Mouse (Mus musculus) lung, postnatal 14 days (tissue): ENCODE measurements around the gene Atp9a.
A peak's percentile ranks its signal among the peaks of the same experiment; 100 is the strongest.
"Not testable (repeated sequence)": the region's sequence is repeated elsewhere in the genome, so short reads cannot be mapped to it uniquely, and the experiment has no call there.

Experiments
- DNase-seq: peaks from one replicate; pipeline ENCODE4 v3.0.0; 2021

The Atp9a gene

DNA sequence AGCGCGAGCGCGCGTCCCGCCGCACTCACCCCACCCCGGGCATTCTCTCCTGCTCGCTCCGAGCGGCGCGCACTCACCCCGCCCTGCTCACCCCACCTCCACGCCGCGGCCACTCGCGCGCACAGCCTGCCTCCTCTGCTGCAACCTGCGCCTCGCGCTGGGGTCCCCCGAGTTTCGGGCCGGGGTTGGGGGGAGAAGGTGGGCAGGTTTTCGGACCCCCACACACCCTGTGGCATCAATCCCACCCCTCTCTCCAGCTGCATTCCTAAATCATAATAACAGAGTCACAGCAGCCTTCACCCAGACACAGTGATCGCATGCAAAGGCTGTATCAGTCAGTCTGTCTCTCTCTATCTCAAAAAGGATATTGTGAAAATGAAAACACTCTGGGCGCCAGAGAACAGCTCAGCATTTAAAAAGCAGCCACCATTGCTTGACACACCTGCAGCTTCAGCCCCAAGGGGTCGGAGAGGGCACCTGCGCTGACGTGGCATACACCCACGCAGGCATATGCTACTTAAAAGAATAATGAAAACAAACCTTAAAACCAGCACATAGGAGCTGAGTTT, at the start of gene Atp9a:
TSS of gene Atp9a (minus strand) at position 351 of the 569 bp plus-strand sequence.
- DNase-seq: peak; percentile 59

DNA sequence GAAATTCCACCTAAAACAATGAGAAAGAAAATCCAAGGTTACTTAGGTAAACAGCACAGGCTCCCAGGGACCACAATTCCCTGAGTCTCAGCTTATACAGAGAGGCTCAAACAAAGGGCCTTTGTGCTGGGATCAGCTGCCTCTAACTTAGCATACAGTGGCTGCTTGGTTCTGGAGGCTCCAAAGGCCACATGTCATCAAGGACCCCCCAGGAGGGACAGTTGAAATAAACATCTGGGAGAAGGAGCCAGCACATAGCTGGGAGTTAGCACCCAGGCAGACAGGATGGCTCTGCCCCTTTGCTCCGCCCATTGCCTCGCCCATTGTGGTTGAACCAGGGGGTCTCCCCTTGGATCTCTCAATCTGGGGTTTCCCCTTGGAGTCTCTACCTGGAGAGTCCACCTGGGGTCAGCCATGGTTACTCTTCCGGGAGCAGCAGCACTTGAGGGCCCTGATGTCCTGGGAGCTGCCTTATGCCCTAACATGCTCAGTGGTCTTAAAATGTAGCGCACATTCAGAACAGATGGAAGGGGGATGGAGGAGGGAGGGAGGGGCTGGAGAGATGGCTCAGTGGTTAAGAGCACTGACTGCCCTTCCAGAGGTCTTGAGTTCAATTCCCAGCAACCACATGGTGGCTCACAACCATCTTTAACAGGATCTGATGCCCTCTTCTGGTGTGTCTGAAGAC, 49.0 kb upstream of the Atp9a start:
- no peak for DNase-seq

DNA sequence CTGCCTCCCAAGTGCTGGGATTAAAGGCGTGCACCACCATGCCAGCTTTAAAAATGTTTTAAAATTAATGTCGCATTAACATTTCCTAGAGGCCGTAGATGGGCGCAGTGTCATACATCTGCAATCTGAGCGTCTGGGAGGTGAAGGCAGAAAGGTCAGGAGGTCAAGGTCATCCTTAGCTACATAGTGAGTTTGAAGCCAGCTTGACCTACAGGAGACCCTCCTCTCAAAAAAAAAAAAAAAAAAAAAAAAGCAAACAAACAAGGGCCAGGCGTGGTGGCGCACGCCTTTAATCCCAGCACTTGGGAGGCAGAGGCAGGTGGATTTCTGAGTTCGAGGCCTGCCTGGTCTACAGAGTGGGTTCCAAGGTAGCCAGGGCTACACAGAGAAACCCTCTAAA, 44.0 kb upstream of the Atp9a start:
- no peak for DNase-seq

DNA sequence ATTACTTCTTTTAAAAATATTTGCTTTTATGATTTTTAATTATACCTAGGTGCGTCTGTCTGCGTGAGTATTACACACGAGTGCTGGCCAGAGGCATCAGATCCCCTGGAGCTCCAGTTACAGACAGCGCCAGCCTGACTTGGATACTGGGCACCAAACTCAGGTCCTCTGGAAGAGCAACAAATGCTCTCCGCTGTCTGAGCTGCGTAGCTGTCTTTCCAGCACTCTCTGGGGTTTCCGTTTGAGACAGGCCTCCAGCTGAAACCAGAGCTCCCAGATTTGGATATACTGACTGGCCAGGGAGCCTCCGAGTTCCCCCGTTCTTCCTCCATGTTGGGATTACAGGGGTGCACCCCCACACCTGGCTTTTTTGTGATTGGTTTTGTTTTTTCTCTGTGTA, 38.4 kb upstream of the Atp9a start:
- no peak for DNase-seq

DNA sequence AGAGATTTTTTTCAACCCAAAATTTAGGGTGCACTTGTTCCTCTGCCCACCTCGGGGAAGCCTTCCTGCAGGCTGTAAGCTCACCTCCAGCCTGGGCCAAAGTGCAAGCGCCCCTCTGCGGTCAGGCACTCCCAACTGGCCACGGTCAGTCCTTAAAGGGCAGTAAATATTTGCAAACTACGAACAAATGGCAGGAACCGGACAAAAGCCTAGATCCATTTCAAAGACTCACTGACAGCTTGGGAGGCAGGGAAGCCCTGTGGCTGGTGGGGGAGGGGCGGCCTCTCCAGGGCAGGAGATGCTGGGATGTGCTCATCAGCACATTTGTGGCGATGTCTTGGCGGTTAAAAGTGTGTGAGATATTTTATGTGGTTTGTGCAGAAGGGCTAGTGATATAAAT, 37.8 kb upstream of the Atp9a start:
- DNase-seq: no peak

DNA sequence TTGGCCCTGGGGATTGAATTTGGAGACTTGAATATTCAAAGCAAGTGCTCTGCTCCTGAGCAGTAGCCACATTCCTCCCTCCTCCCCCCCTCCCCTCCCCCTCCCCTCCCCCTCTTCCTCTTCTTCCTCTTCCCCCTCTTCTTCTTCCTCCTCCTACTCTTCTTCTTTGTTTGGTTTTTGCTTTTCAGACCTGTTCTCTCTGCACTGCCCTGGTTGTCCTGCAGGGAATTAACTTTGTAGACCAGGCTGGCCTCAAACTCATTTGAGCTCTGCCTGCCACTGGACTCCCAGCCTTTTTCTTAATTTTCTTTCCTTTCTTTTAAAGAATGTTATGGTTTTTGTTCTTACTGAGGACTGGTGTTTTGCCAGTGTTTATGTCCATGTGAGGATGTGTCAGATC, 35.3 kb upstream of the Atp9a start:
- DNase-seq: no peak

DNA sequence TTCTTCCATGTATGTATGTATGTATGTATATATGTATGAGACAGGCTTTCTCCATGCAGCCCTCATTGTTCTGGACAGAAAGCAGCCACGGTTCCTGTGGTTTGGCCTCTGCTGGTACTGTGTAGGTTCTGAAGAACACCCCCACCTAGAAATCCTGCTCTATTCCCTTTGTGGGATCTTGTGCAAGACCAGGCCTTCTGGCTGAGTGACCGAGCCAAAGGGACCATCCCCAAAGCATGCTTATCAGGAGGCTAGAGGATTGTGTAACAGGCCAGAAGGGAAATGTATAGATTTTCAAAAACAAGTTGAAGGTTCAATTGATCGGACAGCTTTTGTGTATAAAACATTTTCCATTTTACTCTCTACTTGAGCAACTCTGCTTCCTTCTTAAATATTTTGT, 34.0 kb upstream of the Atp9a start:
- DNase-seq: no peak

DNA sequence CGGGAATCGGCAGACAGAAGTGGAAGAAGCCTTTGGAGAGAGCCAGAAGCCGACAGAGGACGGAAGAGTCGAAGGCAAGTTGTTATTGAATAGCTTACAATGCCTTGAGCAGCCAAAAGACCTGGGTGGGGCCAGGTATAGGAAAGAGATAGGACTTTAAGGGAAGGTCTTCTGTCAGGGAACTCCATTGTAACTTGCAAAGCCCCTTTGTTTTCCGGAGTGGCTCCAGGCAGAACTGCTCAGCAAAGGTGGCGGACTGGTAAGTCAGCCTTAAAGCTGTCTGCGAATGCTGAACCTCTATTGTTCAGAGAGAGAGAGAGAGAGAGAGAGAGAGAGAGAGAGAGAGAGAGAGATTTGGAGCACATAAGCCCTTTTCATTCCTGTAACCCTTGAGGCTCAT, 27.1 kb upstream of the Atp9a start:
- no peak for DNase-seq

DNA sequence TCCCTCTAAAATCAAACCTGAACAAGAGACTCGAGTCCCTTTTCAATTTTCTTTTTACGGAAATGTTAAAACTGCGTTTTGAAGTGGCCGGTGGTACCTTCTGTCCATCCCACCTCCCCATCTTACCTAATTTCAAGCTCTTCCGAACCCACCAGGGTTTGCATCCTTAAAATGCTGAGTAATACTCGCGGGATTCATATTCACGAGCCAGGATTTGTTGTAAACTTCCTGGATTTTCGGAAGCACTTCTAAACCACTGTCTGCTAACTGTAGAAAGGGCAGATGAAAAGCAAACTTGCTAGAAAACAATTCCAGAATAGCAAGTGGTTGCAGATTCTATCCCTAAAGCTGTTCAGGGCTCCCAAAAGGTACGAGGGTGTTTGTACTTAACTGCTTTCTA, 25.4 kb upstream of the Atp9a start, which contains the start of gene Sall4:
TSS of gene Sall4 (minus strand) at position 362 of the 400 bp plus-strand sequence.
- DNase-seq: no peak

DNA sequence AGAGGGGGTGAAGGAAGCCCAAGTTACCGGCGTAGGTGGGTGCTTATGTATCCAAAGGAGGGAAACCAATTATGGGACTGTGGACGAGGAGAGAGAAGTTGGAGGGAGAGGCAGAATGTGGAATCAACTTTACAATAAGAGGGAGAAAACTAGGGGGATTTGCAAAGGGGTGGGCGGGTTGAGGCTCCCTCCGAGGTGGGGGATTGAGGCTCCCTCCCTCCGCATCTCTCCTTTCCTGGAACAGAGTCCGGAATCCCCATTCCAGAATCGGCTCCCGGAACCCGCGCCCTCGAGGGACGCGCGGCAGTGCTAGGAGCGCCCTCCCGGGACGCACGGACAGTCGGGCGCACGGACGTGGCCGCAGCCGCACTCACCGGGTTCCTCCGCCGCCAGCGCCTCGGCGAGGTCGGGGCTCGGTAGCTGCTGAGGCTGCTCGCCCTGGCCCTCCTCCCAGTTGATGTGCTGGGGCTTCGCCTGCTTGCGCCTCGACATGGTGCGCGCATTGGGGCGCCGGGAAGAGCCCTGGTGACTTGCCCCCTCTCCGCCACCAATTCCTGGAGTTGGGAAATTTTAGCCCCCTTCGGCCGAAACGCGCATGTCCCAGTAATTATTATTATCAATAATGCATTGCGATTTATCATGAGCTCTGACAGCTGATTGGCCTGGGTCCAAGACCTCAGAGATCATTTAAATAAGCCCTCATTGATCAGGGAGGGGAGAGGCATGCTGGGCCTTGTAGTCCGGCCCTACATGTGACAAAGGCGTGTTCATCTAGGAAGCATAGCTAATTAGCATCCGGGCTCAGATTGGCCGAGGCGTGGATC, 24.5 kb upstream of the Atp9a start:
- no peak for DNase-seq

DNA sequence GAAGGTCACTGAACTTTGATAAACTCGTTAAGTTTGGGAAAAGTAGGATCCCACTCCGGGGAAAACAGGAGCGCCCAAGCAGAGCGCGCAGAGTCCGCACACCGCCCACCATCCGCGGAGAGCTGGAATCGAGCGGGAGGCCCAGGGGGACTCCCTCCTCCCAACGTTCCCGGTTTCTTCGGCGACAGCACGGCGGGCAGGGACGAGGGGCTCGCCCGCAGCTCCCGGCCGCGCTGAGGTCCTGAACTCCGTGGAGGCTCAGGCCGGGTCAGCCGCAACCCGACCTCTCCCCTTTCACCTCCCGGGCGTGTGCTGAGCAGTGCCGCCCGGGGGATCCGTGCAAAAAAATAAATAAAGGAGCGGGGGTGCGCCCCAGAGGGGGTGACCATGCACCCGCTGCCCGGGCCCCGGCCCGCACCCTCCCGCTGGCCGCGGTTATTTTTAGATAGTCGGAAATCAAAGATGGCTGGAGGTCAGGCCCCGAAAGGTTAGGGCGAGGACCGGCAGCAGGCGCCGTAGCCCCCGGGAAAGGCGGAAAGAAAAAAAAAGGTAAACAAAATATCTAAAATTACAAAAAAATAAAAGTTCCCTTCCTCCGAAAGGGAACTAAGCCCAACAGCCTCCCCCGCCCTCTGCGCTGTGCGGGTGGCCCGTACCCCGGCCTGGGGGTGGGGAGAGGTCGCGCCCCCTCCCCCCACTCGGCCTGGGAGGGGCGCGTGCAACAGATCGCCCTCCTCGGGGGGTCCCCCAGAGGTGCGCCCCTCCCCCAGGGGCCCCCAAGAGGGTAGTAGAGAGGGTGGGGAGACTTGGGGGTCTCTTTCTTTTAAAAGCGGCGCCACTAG, 23.7 kb upstream of the Atp9a start:
- no peak for DNase-seq

DNA sequence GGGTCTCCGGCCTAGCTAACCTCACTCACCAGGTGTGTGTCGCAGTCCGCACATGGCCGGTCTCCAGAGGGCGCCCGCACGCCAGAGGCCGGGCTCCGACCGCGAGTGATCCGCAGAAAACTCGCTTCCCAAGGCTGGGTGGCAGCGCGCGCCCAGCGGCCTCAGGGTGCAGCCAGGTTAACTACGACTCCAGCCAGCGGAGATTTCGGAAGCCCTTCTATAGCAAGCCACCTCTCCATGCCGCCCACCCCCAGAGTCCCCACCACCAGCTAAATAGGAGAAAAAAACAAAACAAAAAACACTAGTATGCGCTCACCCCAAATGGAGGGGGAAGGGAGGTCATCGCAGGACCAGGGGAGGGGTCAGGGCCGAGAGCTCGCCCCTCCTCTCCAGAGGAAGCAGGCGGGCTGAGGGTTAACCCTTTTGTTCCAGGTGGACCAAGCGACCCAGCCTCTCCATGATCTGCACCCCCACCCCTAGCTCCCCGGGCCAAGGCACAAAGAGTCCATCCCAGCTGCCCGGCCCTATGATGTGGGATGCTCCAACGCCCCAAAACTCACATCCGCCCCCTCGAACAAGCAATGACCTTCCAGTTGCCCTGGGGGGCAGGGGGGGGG, 23.0 kb upstream of the Atp9a start:
- peak; percentile 44 for DNase-seq

DNA sequence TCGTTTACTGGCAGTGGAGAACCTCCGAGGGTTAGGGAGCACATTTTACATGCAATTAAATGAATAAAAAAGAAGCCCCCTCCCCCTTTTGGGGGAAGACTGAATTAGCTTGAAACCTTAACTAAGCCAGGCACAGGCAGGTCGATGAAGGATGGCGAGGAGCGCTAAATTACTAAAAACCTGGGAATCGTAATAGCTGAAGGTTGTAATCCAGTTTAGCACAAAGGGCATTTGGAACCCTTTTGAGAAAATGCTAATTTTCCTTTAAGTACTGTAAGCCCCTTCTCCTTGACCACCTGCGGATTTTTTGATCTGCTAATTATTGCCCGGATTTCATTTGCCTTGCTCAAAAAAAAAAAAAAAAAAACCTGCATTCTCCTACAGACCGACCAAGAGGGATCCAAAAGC, 22.3 kb upstream of the Atp9a start:
- no peak for DNase-seq

DNA sequence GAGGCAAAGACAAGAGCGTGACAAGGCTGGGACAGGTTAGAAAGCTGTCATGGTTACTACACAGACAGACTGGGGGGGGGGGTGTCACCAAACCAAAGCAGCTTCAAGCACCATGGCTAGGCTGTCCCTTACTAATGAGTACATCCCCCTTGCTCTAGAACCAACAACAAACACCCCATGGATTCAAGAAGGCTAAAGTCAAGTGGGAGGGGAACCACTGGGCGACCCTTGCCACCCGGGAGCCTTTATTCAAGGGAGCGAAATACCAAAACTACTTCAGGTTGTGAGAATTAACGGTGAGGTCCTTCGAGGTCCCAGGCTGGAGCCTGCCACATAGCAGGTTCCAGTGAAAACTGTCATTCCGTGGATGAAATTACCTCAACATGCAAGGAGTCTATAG, 21.6 kb upstream of the Atp9a start:
- no peak for DNase-seq

DNA sequence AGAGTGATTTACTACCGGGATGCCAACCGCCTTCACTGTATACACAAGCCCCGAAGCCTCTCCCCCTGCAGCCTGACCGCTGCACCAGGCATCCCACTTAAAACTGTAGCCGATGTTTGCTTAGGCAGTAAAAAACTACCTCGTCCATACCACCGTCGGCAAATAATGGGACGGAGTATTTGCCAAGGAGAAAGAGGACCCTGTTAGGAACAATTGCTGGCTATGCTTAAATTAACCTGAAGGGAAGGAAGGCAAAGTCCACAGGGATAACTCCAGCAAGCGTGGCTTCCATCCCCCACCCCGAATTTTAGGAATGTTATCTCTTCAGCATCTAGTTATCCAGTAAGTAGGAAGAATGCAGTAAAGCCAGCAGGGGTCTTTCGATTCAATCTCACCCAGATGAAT, 20.2 kb upstream of the Atp9a start:
- DNase-seq: no peak

DNA sequence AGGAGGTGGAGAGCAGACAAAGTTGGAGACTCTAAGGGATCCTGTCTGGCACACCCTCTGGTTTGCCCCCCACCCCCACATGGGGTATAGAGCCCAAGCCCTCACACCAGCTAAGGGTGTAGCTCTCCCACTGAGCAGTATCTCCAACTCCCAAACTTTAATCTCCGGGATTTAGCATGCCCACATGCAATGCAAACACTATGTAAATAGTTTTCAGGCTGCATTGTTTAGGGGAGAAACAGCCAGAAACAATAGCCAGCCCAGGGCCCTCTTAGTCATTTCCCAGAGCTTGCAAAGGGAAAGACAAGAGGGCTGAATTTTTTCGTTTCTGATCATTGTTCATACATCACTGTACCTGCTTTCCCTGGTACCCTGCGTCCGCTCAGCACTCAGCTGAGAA, 19.7 kb upstream of the Atp9a start:
- DNase-seq: no peak

DNA sequence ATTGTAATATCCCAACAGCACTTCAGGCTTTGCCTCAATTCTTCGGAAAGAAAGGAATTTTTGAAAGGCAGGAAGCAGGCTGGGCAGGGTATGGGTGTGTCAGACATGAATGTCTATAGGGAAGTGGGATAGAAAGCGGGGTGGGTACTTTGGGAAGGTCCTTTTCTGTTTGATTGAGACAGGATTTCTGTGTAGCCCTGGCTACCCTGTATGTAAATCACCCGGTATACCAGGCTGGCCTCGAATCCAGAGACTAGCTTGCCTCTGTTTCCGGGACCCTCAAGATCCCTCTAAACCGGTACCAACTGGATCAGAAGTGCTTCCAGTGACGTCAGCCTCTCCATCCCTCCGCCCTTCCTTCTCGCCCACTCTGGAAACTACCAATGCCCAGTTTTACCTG, 18.9 kb upstream of the Atp9a start:
- no peak for DNase-seq

DNA sequence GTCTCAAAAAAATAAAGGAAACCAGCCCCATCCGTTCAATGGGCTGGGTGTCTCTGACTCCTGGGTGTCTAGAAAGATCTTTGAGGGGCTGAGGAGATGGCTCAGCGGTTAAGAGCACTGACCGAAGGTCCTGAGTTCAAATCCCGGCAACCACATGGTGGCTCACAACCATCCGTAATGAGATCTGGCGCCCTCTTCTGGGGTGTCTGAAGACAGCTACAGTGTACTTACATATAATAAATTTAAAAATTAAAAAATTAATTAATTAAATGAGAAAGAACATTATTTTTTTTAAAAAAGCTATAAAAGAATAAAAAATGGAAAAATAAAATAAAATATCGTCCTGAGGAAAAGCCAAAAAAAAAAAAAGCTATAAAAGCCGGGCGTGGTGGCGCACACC, 2.2 kb upstream of the Atp9a start:
- DNase-seq: not testable (repeated sequence)

DNA sequence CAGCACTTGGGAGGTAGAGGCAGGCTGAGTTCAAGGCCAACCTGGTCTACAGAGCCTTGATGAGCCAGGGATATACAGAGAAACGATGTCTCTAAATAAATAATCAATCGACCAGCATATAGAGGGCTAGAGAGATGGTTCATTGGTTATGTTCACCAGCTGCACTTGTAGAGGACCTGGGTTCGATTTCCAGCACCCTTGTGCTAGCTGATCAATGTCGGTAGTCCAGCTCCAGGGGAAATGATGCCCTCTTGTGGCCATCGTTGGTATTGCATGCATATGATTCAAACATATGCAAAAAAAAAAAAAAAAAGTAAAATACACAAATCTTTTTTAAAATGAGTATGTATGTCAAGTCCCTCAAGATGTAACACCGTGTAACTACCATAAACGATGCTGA, 440 bp upstream of the Atp9a start:
- peak; percentile 79 for DNase-seq

DNA sequence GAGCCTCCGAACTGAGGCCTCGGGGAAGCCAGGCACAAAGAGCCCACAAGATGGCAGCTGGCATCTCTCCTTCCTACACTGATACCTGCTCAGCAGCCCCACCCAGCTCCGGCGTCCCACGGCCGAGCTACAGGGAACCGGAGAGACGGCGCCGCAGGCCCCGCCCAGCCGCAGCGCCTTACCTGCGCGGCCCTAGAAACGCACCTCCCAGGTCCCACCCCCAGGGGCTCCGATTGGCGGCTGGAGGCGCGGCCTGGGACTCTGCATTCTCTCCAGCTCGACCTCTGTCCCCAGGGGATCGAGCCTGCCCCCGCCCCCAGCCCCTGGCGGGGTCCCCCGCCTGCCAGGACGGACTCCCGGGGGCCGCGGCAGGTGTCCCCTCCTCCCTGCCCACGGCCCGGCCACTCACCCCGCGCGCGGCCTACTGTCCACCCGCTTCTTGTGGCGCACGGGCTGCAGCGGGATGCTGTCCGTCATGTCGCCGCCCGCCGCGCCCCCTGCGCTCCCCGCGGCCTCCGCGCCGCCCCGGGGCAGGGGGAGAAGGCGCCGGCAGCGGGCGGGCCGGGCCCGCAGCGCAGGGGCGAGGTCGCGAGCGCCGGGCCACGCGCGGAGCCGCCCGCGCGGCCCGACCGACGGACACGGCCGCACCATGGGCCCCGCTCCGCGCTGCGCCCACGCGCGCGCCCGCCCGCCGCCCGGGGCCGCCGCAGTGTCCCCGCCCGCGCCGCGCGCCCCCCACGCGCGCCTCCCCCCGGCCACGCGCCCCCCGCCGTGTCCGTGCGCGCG, 743 bp downstream of the Atp9a start:
- DNase-seq: peak; percentile 76

DNA sequence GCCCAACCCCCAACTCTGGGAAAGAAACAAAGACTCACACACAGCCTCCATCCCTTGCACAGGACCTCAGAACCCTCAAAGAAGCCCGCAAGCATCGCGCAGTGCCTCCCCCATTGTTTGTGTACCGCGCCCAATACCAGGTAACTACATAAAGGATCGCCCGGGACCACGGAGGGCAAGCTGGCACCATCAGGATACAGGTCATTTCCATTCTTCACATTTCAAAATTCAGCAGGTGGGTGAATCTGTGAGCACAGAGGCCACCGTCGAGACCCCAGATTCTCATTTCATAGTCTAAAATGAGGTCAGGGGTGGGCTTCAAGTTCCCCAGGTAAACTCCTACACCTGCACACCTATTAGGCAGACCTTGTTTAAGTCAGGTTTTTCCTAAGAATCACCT, 1.7 kb downstream of the Atp9a start:
- no peak for DNase-seq

DNA sequence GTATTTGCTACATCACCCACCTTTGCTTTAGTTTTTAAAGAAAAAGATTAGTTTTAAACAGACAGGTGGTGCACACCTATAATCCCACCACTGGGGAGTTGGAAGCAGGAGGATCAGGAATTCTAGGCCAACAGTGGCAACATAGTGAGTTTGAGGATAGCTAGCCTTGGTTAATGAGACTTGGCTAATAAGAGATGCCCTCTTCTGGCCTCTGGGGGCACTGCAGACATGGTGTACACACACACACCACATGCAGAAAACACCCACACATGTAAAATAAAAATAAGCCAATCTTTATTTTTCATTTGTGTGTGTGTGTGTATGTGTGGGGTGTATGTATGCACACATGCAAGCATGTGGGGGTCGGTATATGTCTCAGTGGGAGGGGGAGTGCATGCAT, 3.4 kb downstream of the Atp9a start:
- DNase-seq: no peak
